Mouse (Mus musculus) embryo, embryonic 10 days (tissue): ENCODE data around the gene Prr3.
A peak's percentile ranks its signal among the peaks of the same experiment; 100 is the strongest.
"Not testable (repeated sequence)": the region's sequence is repeated elsewhere in the genome, so short reads cannot be mapped to it uniquely, and the experiment has no call there.

Source experiments
- DNase-seq: peaks from one replicate; pipeline ENCODE4 v3.0.0-alpha.2; 2015; ENCODE audit warnings: low spot score

The Prr3 gene

GRCm38 (mm10) chr17:35937700-35938348 is 42.2 kb downstream of the Prr3 start:
- DNase-seq, result peak; percentile 79

GRCm38 (mm10) chr17:35935763-35936162 is 44.3 kb downstream of the Prr3 start:
- not testable (repeated sequence) for DNase-seq

GRCm38 (mm10) chr17:35932608-35933007 is 47.4 kb downstream of the Prr3 start:
- DNase-seq, result no peak

GRCm38 (mm10) chr17:35930627-35931026 is 49.4 kb downstream of the Prr3 start:
- DNase-seq, result no peak

GRCm38 (mm10) chr17:35929534-35929933 is 50.5 kb downstream of the Prr3 start:
- no peak for DNase-seq

GRCm38 (mm10) chr17:35927471-35927870 is 52.6 kb downstream of the Prr3 start:
- DNase-seq, result no peak

GRCm38 (mm10) chr17:35923281-35923680 is 56.8 kb downstream of the Prr3 start:
- DNase-seq, result no peak

- DNase-seq, result no peak
Measured at GRCm38 (mm10) chr17:35922566-35922965, 57.5 kb downstream of the Prr3 start.
